Comparison of ENCODE assay signal across 20 mouse cellular contexts in the genomic region with DNA sequence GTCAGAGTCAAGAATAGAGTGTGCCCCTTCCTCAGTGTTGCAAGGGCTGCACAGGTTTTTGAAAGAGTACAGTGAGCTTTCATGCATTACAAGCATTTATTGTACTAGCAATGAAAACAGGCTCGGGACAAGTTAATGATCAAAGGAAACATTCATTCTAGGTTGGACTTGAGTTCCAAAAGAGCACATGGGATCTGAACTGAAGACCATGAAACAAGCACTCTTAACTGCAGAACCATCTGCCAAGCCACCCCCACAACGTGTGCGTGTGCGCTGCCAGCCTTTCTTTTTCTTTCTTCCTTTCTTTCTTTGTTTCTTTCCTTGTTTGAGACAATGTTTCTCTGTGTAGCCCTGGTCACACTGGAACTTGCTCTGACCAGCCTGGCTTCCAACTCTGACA. TPM values are rescaled to one million over a fixed set of nuclear protein-coding genes. Genes with fewer than 3 reads are reported as not detected.
A peak's percentile ranks its signal among the peaks of the same experiment; 100 is the strongest.
DNase-seq lines count a peak whose midpoint lies in the region; ATAC-seq and TF ChIP-seq lines count a peak whose summit lies in the region.
"Had no signal": no experiment of that assay in that cellular context is flagged by ENCODE, and none has a peak within 500 bp of the region (broad histone marks: within the 10 kb centered on the region; RNA-seq: fewer than 3 reads in every experiment).

No protein-coding gene starts in this region.

- peaks cover 13% of the 10 kb centered on the region for H3K4me1 ChIP-seq in kidney, adult 2 months (ENCODE audit: control insufficient read depth, insufficient read depth, low read length)
- no peaks in the 10 kb centered on the region for H3K4me1 ChIP-seq in stomach, embryonic 15.5 days
- H3K4me1 ChIP-seq: heart, embryonic 10.5 days; hindbrain, embryonic 15.5 days; limb, embryonic 15.5 days had no signal

- no peak for ATAC-seq in stomach, embryonic 15.5 days (ENCODE audit: insufficient read depth, low FRiP score, low read depth)
- ATAC-seq: midbrain, embryonic 16.5 days; Patski had no signal

- peak overlapping the region; percentile 39; the same call in 1 of the 2 replicates for H3K27ac ChIP-seq in layer of hippocampus, adult 2 months
- peak overlapping the region; percentile 95 for H3K27ac ChIP-seq in kidney, adult 2 months (ENCODE audit: insufficient read depth, low read depth, low read length)
- H3K27ac ChIP-seq in stomach, embryonic 15.5 days: peak overlapping the region; percentile 59; the same call in 1 of the 2 replicates
- H3K27ac ChIP-seq: heart, embryonic 10.5 days; hindbrain, embryonic 15.5 days; limb, embryonic 15.5 days had no signal

- DNase-seq in layer of hippocampus, adult 2 months (ENCODE audit: low spot score in 2 of 2): no peak
- DNase-seq in layer of hippocampus, adult 9-10 months (ENCODE audit: low spot score): no peak
- peak; percentile 90 for DNase-seq in kidney, adult 2 months
- peak; percentile 60 for DNase-seq in kidney, postnatal 14 days
- DNase-seq in gastrocnemius, postnatal 4 days (ENCODE audit: low spot score in 2 of 2): no peak
- no peak for DNase-seq in urinary bladder, postnatal 36 days (ENCODE audit: low spot score in 2 of 2)
- DNase-seq in retina, embryonic 14.5 days (ENCODE audit: low spot score): no peak
- DNase-seq: adrenal gland, postnatal 36 days; B cell, adult 2 months; cerebellum, adult 8-10 months; gastrocnemius, postnatal 10 days; heart, postnatal 14 days; layer of hippocampus, postnatal 36 days; thymus, adult 2 months had no signal

- TF ChIP-seq POLR2A in kidney, adult 2 months (IDR thresholded peaks at IDR 0.05; ENCODE audit: low read depth, low read length): no peak

- no peaks in the 10 kb centered on the region for H3K9me3 ChIP-seq in stomach, embryonic 15.5 days
- H3K9me3 ChIP-seq: heart, embryonic 10.5 days; hindbrain, embryonic 15.5 days; limb, embryonic 15.5 days had no signal

- no peak overlapping the region for H3K4me2 ChIP-seq in stomach, embryonic 15.5 days
- H3K4me2 ChIP-seq: hindbrain, embryonic 15.5 days; limb, embryonic 15.5 days had no signal

- no peak overlapping the region for H3K4me3 ChIP-seq in layer of hippocampus, adult 2 months
- no peak overlapping the region for H3K4me3 ChIP-seq in kidney, adult 2 months (ENCODE audit: insufficient read depth, low read depth, low read length)
- no peak overlapping the region for H3K4me3 ChIP-seq in stomach, embryonic 15.5 days (replicated peaks)
- H3K4me3 ChIP-seq: heart, embryonic 10.5 days; hindbrain, embryonic 15.5 days; limb, embryonic 15.5 days had no signal

- WGBS in kidney, adult 2 months: 45% methylated on average over 4 of the region's 4 CpGs
- WGBS in stomach, embryonic 15.5 days: 75% methylated on average over 4 of the region's 4 CpGs

- H3K9ac ChIP-seq in stomach, embryonic 15.5 days: no peak overlapping the region
- H3K9ac ChIP-seq: hindbrain, embryonic 15.5 days; limb, embryonic 15.5 days had no signal

- H3K36me3 ChIP-seq in kidney, adult 2 months (ENCODE audit: control insufficient read depth, insufficient read depth, low read length): no peaks in the 10 kb centered on the region
- H3K36me3 ChIP-seq in stomach, embryonic 15.5 days: no peaks in the 10 kb centered on the region
- H3K36me3 ChIP-seq: heart, embryonic 10.5 days; hindbrain, embryonic 15.5 days; limb, embryonic 15.5 days had no signal

- no peaks in the 10 kb centered on the region for H3K27me3 ChIP-seq in kidney, adult 2 months (replicated peaks; ENCODE audit: control insufficient read depth, insufficient read depth, low read length)
- H3K27me3 ChIP-seq in stomach, embryonic 15.5 days (replicated peaks): no peaks in the 10 kb centered on the region
- H3K27me3 ChIP-seq: hindbrain, embryonic 15.5 days; limb, embryonic 15.5 days; Patski had no signal

- TF ChIP-seq CTCF in layer of hippocampus, adult 2 months (conservative IDR thresholded peaks at IDR 0.05): no peak
- TF ChIP-seq CTCF in kidney, adult 2 months (conservative IDR thresholded peaks at IDR 0.05; ENCODE audit: insufficient read depth, insufficient read length, low read depth, low read length): no peak

RNA-seq across cellular contexts. Expression of gene Spsb2, which starts 12.7 kb away (rescaled TPM):
- total RNA-seq in layer of hippocampus, adult 2 months (2021): 1 to 10 TPM; 3.4 to 4.6 TPM
- polyA plus RNA-seq in kidney, adult 2 months (2012; rRNA removed): 33.7 and 36.7 TPM in 2 replicates
- polyA plus RNA-seq in stomach, embryonic 15.5 days (2015; fragmentation: Nextera tagmentation; extraction: Ambion mirVana): 11.7 and 12.7 TPM in 2 replicates
- 10 to 100 TPM; 10.5 to 11.7 TPM for total RNA-seq in gastrocnemius, postnatal 4 days (2021)

RNA-seq across cellular contexts. Expression of gene Lrrc23, which starts 16.3 kb away (rescaled TPM):
- total RNA-seq in layer of hippocampus, adult 2 months (2021): 1 to 10 TPM; 1.4 to 1.6 TPM
- 0.41 and 0.66 TPM in 2 replicates for polyA plus RNA-seq in kidney, adult 2 months (2012; rRNA removed)
- polyA plus RNA-seq in stomach, embryonic 15.5 days (2015; fragmentation: Nextera tagmentation; extraction: Ambion mirVana): 0.35 and 1.3 TPM in 2 replicates
- total RNA-seq in gastrocnemius, postnatal 4 days (2021): not detected
- total RNA-seq: gastrocnemius, postnatal 10 days had no signal
- polyA plus RNA-seq: Patski had no signal

RNA-seq across cellular contexts. Expression of gene Tpi1, which starts 18.3 kb away (rescaled TPM):
- 100 to 1,000 TPM; 713 to 768 TPM for total RNA-seq in layer of hippocampus, adult 2 months (2021)
- 1,044 and 1,055 TPM in 2 replicates for polyA plus RNA-seq in kidney, adult 2 months (2012; rRNA removed)
- polyA plus RNA-seq in stomach, embryonic 15.5 days (2015; fragmentation: Nextera tagmentation; extraction: Ambion mirVana): 890 and 914 TPM in 2 replicates
- total RNA-seq in gastrocnemius, postnatal 4 days (2021): 1,000 to 10,000 TPM; 2,059 to 2,144 TPM

RNA-seq across cellular contexts. Expression of gene Eno2, which starts 26.3 kb away (rescaled TPM):
- total RNA-seq in layer of hippocampus, adult 2 months (2021): 1,000 to 10,000 TPM in 1 of 2 experiments, 100 to 1,000 TPM in 1; 981 to 1,025 TPM
- 2.6 and 3.2 TPM in 2 replicates for polyA plus RNA-seq in kidney, adult 2 months (2012; rRNA removed)
- polyA plus RNA-seq in stomach, embryonic 15.5 days (2015; fragmentation: Nextera tagmentation; extraction: Ambion mirVana): 5.3 and 6.9 TPM in 2 replicates
- 1 to 10 TPM; 6.0 to 6.5 TPM for total RNA-seq in gastrocnemius, postnatal 4 days (2021)

RNA-seq across cellular contexts. Expression of gene Usp5, which starts 33.5 kb away (rescaled TPM):
- 100 to 1,000 TPM; 185 to 198 TPM for total RNA-seq in layer of hippocampus, adult 2 months (2021)
- 66.2 and 74.0 TPM in 2 replicates for polyA plus RNA-seq in kidney, adult 2 months (2012; rRNA removed)
- 116 and 125 TPM in 2 replicates for polyA plus RNA-seq in stomach, embryonic 15.5 days (2015; fragmentation: Nextera tagmentation; extraction: Ambion mirVana)
- total RNA-seq in gastrocnemius, postnatal 4 days (2021): 10 to 100 TPM; 81.7 to 85.9 TPM

Comparison
In these comparisons a context has a peak if more than half of its experiments do, and no peak if none do; other contexts are left out.
1. DNase-seq: peak in kidney, adult 2 months (single experiment) and kidney, postnatal 14 days (single experiment); none in layer of hippocampus, adult 2 months (0 of 2), layer of hippocampus, adult 9-10 months (single experiment), gastrocnemius, postnatal 4 days (0 of 2), urinary bladder, postnatal 36 days (0 of 2) and retina, embryonic 14.5 days (single experiment).
2. H3K27ac ChIP-seq: peak in every context shown above with its lines; median percentile 95 in kidney, adult 2 months; 59 in stomach, embryonic 15.5 days; 39 in layer of hippocampus, adult 2 months.